Mouse (Mus musculus): ENCODE measurements at regions not wholly inside any gene's neighbourhood (a gene's known extent, or its start where the extent isn't known, plus 50 kb on each side); places are given as distances from the start of the nearest gene placed in this dataset.

GRCm38 (mm10) chr8:46898697-46899445 is 87.8 kb upstream of the Enpp6 start:
- Histone ChIP-seq H3K4me3 (ENCODE audit: insufficient read depth, low read length) (no peak overlapping the region), H3K4me1 (ENCODE audit: control insufficient read depth, insufficient read depth, low read length) (peaks cover 53% of the 10 kb centered on the region), H3K27ac (ENCODE audit: insufficient read depth, low read depth, low read length) (no peak overlapping the region)
- TF ChIP-seq POLR2A (IDR thresholded peaks at IDR 0.05; ENCODE audit: borderline replicate concordance, low read depth, low read length) (no peak), CTCF (IDR thresholded peaks at IDR 0.05; ENCODE audit: low read depth, low read length) (no peak)

- TF ChIP-seq POLR2A (IDR thresholded peaks at IDR 0.05; ENCODE audit: borderline replicate concordance, low read depth, low read length), result no peak
- TF ChIP-seq CTCF (IDR thresholded peaks at IDR 0.05; ENCODE audit: low read depth, low read length), result no peak
- H3K4me3 ChIP-seq (ENCODE audit: insufficient read depth, low read length), result no peak overlapping the region
- H3K27ac ChIP-seq (ENCODE audit: insufficient read depth, low read depth, low read length), result no peak overlapping the region
- H3K4me1 ChIP-seq (ENCODE audit: control insufficient read depth, insufficient read depth, low read length), result peaks cover 44% of the 10 kb centered on the region
These were observed 85.9 kb upstream of the Enpp6 start for GRCm38 (mm10) chr8:46900826-46901225.

GRCm38 (mm10) chr8:46904731-46905130 is 82.0 kb upstream of the Enpp6 start:
- H3K4me3 ChIP-seq (ENCODE audit: insufficient read depth, low read length), result no peak overlapping the region
- H3K4me1 ChIP-seq (ENCODE audit: control insufficient read depth, insufficient read depth, low read length), result peaks cover 45% of the 10 kb centered on the region
- H3K27ac ChIP-seq (ENCODE audit: insufficient read depth, low read depth, low read length), result no peak overlapping the region
- TF ChIP-seq POLR2A (IDR thresholded peaks at IDR 0.05; ENCODE audit: borderline replicate concordance, low read depth, low read length) (no peak), CTCF (IDR thresholded peaks at IDR 0.05; ENCODE audit: low read depth, low read length) (no peak)

- Histone ChIP-seq H3K4me3 (ENCODE audit: insufficient read depth, low read length) (no peak overlapping the region), H3K4me1 (ENCODE audit: control insufficient read depth, insufficient read depth, low read length) (peaks cover 31% of the 10 kb centered on the region), H3K27ac (ENCODE audit: insufficient read depth, low read depth, low read length) (no peak overlapping the region)
- TF ChIP-seq POLR2A (IDR thresholded peaks at IDR 0.05; ENCODE audit: borderline replicate concordance, low read depth, low read length) (no peak), CTCF (IDR thresholded peaks at IDR 0.05; ENCODE audit: low read depth, low read length) (no peak)
These were observed 79.3 kb upstream of the Enpp6 start for GRCm38 (mm10) chr8:46907390-46907789.

GRCm38 (mm10) chr8:46908186-46908585 is 78.5 kb upstream of the Enpp6 start:
- peaks cover 27% of the 10 kb centered on the region for H3K4me1 ChIP-seq (ENCODE audit: control insufficient read depth, insufficient read depth, low read length)
- H3K4me3 ChIP-seq (ENCODE audit: insufficient read depth, low read length), result no peak overlapping the region
- no peak for TF ChIP-seq CTCF (IDR thresholded peaks at IDR 0.05; ENCODE audit: low read depth, low read length)
- TF ChIP-seq POLR2A (IDR thresholded peaks at IDR 0.05; ENCODE audit: borderline replicate concordance, low read depth, low read length), result no peak
- H3K27ac ChIP-seq (ENCODE audit: insufficient read depth, low read depth, low read length), result peak overlapping the region; percentile 39; the same call in 1 of the 2 replicates

DNA sequence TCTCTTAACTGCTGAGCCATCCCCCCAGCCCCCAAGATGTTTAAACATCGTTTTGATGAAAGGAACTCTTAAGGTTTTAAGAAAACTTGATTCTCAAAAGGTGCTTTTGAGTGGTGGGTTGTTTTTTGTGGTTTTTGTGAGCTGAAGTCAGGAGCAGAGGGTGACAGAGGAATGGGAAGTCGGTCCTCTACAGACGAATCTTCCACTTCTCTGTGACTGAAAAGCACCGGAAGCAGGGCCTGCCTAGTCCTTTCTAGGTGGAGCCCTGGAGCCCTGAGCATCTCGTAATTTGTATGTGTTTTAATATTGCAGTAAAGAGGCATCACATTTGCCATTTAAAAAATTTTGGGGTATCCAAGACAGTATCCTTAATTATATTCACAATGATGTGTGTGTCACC is 72.7 kb upstream of the Enpp6 start:
- Histone ChIP-seq H3K27ac (ENCODE audit: insufficient read depth, low read depth, low read length) (no peak overlapping the region), H3K4me3 (ENCODE audit: insufficient read depth, low read length) (no peak overlapping the region), H3K4me1 (ENCODE audit: control insufficient read depth, insufficient read depth, low read length) (peaks cover 6% of the 10 kb centered on the region; the same call in 1 of the 2 replicates)
- TF ChIP-seq CTCF (IDR thresholded peaks at IDR 0.05; ENCODE audit: low read depth, low read length) (no peak), POLR2A (IDR thresholded peaks at IDR 0.05; ENCODE audit: borderline replicate concordance, low read depth, low read length) (no peak)

- TF ChIP-seq CTCF (IDR thresholded peaks at IDR 0.05; ENCODE audit: low read depth, low read length) (no peak), POLR2A (IDR thresholded peaks at IDR 0.05; ENCODE audit: borderline replicate concordance, low read depth, low read length) (no peak)
- Histone ChIP-seq H3K27ac (ENCODE audit: insufficient read depth, low read depth, low read length) (no peak overlapping the region), H3K4me1 (ENCODE audit: control insufficient read depth, insufficient read depth, low read length) (peaks cover 10% of the 10 kb centered on the region), H3K4me3 (ENCODE audit: insufficient read depth, low read length) (no peak overlapping the region)
These were observed 66.6 kb upstream of the Enpp6 start for GRCm38 (mm10) chr8:46920071-46920470.

DNA sequence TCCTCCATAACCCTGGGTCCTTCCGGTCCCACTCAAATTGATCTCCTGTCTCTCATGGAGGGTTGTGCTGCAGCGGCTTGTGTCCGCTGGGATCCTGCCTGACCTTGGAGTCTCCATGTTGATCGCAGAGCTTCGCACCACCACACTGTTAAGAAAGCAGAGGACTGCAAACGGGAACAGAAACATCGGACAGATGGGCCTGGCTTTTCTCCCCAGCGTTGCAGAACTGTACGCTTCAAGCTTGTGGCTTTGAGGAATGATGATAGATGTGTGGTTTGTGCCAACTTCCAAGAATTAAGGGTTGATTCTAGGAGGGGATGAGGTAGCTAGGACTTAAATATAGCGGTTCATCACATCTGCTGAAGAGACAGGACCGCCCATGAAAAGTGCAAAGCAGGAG is 65.6 kb upstream of the Enpp6 start:
- Histone ChIP-seq H3K4me3 (ENCODE audit: insufficient read depth, low read length) (no peak overlapping the region), H3K4me1 (ENCODE audit: control insufficient read depth, insufficient read depth, low read length) (peaks cover 10% of the 10 kb centered on the region), H3K27ac (ENCODE audit: insufficient read depth, low read depth, low read length) (no peak overlapping the region)

GRCm38 (mm10) chr8:46921585-46921984 is 65.1 kb upstream of the Enpp6 start:
- TF ChIP-seq POLR2A (IDR thresholded peaks at IDR 0.05; ENCODE audit: borderline replicate concordance, low read depth, low read length) (no peak), CTCF (IDR thresholded peaks at IDR 0.05; ENCODE audit: low read depth, low read length) (no peak)
- Histone ChIP-seq H3K27ac (ENCODE audit: insufficient read depth, low read depth, low read length) (no peak overlapping the region), H3K4me1 (ENCODE audit: control insufficient read depth, insufficient read depth, low read length) (peaks cover 10% of the 10 kb centered on the region), H3K4me3 (ENCODE audit: insufficient read depth, low read length) (no peak overlapping the region)

More for the DNA sequence above, 65.6 kb upstream of the Enpp6 start:
- TF ChIP-seq POLR2A (IDR thresholded peaks at IDR 0.05; ENCODE audit: borderline replicate concordance, low read depth, low read length) (no peak), CTCF (IDR thresholded peaks at IDR 0.05; ENCODE audit: low read depth, low read length) (no peak)

DNA sequence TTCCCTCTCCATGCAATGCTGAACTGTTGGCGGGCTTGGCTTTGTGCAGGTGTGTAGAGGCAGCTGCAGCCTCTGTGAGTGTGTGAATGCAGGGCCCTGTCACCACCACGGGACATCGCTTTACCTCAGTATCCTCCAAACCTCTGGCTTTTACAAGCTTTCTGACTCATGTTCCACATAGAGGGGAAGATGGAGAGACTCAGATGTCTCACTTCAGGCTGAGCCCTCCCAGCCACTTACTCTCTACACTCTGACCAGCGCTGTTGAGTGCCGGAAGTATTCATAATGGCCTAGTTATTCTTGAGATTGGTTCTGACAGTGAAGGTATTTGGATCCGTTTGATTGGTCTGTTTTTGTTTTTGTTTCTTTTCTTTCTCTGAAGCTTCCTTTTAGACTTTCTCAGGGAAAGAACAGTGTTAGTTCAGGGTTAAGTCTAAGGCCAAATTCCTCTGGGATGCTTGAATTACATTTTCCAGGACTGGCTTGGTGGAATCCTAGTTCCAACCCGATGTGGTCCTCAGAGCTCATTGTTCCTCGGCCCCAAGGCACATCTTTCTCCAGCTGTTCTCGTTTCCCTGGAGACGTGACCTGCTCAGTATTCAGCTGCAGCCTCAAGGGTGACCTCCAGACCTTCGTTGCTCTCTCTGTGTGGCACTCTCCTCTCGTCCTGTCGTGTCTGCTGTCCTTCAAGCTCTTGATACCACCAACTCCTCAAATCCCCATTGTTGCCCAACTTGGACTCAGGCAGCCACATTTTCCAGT is 61.7 kb upstream of the Enpp6 start:
- Histone ChIP-seq H3K27ac (ENCODE audit: insufficient read depth, low read depth, low read length) (no peak overlapping the region), H3K4me1 (ENCODE audit: control insufficient read depth, insufficient read depth, low read length) (peaks cover 33% of the 10 kb centered on the region), H3K4me3 (ENCODE audit: insufficient read depth, low read length) (no peak overlapping the region)
- TF ChIP-seq CTCF (IDR thresholded peaks at IDR 0.05; ENCODE audit: low read depth, low read length) (no peak), POLR2A (IDR thresholded peaks at IDR 0.05; ENCODE audit: borderline replicate concordance, low read depth, low read length) (no peak)
